Mouse (Mus musculus): ENCODE measurements around the gene Cwc25.

DNA sequence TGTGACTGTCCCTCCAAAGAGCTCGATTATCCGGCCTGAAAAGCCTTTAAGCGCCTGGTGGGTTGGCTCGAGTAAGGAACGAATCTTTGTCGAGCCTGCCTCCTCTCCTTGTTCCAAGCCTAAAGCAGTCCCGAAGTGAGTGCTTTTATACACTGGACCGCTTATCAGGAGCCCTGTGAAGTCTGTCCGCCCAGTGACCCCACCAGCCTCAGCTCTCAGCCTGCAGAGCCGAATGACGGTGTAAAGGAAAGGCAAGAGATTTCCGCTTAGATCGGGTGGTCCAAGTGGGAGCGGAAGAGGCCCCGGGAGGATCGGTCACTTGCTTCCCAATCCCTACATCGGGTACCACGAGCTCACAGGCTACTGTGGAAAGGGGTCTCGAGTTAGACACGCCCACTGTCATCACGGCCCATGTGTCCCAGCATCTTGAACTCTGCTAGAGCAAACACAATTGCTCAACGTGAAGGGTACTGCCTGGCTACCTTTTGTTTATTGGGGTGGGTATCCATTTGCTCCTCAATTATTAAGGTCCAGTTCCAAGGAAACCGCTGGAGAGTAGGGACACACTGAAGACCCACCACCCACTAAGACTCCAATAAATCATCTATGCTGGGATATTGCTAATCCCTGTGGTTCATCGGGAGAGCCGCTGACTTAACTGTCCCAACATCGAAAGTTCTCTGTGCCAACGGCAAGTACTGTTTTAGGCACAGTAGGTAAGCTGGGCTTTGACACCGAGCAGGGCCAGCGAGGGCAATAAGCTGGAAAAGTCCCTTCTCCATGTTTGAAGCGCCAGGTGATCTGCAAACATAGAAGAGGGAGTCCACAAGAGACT is 65.4 kb downstream of the Cwc25 start:
- TF ChIP-seq POLR2A (IDR thresholded peaks at IDR 0.05; ENCODE audit: borderline replicate concordance, control insufficient read depth, low read depth, low read length) (no peak), CTCF (IDR thresholded peaks at IDR 0.05; ENCODE audit: control insufficient read depth, insufficient read depth, low read length) (no peak)
